Mouse (Mus musculus): ENCODE results near the gene Defa21.
"Not testable (repeated sequence)": the region's sequence is repeated elsewhere in the genome, so short reads cannot be mapped to it uniquely, and the experiment has no call there.

The Defa21 gene

GRCm38 (mm10) chr8:21025245-21025644 lies at the start of gene Defa21:
TSS of gene Defa21 (plus strand) at chr8:21025545.
- not testable (repeated sequence) for ATAC-seq (ENCODE audit: low TSS enrichment)

DNA sequence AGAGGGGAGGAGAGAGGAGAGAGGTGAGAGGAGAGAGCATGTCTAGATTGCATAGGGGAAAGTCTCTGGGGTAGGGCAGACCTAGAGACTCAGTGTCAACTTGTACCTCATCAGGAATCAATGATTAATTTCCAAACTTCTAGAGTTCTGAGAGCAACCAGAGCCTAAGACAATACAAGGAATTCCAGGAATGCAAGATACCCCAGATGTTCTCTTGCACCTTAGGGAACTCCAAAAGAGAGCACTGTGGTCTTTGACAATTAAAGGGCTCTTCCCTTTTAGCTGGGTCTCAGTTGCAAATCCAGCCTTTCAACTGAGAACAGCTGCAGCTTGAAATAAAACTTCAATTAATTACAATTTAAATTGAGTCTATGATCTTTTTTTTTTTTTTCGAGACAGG lies 45.5 kb upstream of the Defa21 start:
- no peak for ATAC-seq (ENCODE audit: low TSS enrichment)

DNA sequence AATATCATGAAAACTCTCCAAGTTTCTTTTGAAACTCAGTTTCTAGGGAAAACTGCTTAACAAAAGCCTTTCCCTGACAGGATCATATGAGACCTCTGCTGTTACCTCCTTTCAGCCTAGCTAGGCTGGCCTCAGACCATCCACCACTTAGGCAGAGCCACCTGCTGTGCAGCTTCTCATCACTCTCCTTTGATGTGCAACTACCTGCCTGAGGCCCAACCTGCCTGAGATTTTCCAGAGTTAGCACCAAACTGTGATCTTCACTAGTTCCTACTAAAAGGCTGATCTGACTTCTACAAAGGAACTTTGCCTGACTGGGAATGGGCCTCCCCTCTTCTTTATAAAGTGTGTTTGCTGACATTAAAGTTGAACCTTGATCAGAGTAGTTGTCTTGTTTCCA lies 31.3 kb upstream of the Defa21 start:
- ATAC-seq (ENCODE audit: low TSS enrichment) = not testable (repeated sequence)

- ATAC-seq (ENCODE audit: low TSS enrichment) = no peak
Observed at GRCm38 (mm10) chr8:20996776-20997175, 28.6 kb upstream of the Defa21 start.

GRCm38 (mm10) chr8:20997291-20997690 lies 28.1 kb upstream of the Defa21 start:
- ATAC-seq (ENCODE audit: low TSS enrichment) = no peak

DNA sequence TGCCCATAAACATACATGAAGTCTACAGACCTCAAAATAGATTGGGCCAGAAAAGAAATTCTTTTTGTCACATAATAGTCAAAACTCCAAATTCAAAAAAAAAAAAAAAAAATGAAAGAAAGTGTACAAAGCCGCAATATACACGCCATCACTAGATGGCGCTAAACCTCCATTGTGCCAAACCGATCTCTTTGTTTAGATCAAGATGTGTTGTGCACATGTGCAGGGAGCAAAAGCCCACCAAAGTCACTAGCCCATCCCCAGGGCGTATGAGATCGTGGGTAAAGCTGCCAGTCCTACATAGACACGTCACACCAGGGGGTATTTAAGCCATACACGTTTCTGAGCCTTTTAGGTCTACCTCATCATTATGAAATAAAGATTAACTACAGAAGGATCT lies 24.2 kb upstream of the Defa21 start:
- ATAC-seq (ENCODE audit: low TSS enrichment) = no peak

- no peak for ATAC-seq (ENCODE audit: low TSS enrichment)
Observed at GRCm38 (mm10) chr8:21006801-21007200, 18.5 kb upstream of the Defa21 start.

GRCm38 (mm10) chr8:21008578-21008977 lies 16.8 kb upstream of the Defa21 start:
- ATAC-seq (ENCODE audit: low TSS enrichment) = not testable (repeated sequence)

- not testable (repeated sequence) for ATAC-seq (ENCODE audit: low TSS enrichment)
Observed at GRCm38 (mm10) chr8:21010548-21010947, 14.8 kb upstream of the Defa21 start.

DNA sequence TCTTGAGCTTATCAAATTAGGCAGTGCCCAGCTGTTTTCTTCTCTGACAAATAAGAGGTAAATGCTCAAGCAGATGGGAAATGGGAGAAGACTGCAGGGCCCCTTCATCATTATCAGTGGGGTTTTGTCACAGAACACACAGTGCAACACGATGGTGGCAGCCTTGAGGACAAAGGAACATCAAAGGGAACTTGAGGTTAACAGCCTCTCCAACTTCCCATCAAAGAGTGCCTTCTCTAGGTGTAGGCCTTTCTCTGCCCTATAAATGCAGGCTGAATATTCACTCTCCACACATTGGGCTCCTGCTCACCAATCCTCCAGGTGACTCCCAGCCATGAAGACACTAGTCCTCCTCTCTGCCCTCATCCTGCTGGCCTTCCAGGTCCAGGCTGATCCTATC lies 29.4 kb downstream of the Defa21 start, which contains the start of gene Defa23:
TSS of gene Defa23 (plus strand) at position 301 of the 400 bp plus-strand sequence.
- ATAC-seq (ENCODE audit: low TSS enrichment) = not testable (repeated sequence)

- ATAC-seq (ENCODE audit: low TSS enrichment) = not testable (repeated sequence)
Observed at GRCm38 (mm10) chr8:21064738-21065137, 39.4 kb downstream of the Defa21 start, which contains the start of gene Defa35. TSS of gene Defa35 (plus strand) at chr8:21065038.

Measured in frontal cortex, adult (tissue).